Mouse (Mus musculus) midbrain, embryonic 13.5 days (tissue): ENCODE measurements around the gene 4930539E08Rik. TPM values are rescaled to one million over a fixed set of nuclear protein-coding genes. Genes with fewer than 3 reads are reported as not detected.

Experiments
- ATAC-seq: fragments of 200-750 bp; cut with Nextera tagmentation; 2 replicates; pipeline ENCODE4 v1.8.0; 2017; ENCODE audit warnings: mild to moderate bottlenecking, moderate TSS enrichment, moderate library complexity
- H3K27ac ChIP-seq: fragments of 300-500 bp; sonication (generic); 2 replicates; pipeline ENCODE4 v1.5.1; 2015; ENCODE audit warnings: inconsistent platforms, mild to moderate bottlenecking, moderate library complexity
- H3K27me3 ChIP-seq: fragments of 300-500 bp; sonication (generic); 2 replicates; pipeline ENCODE4 v1.6.1; 2015; ENCODE audit warnings: mild to moderate bottlenecking, inconsistent platforms
- H3K36me3 ChIP-seq: fragments of 300-500 bp; sonication (generic); 2 replicates; pipeline ENCODE4 v1.6.1; 2015; ENCODE audit warnings: mild to moderate bottlenecking, inconsistent platforms
- H3K4me1 ChIP-seq: fragments of 300-500 bp; sonication (generic); replicated peaks from 2 replicates; pipeline ENCODE4 v1.6.1; 2015; ENCODE audit warnings: inconsistent platforms
- H3K4me2 ChIP-seq: fragments of 300-500 bp; sonication (generic); replicated peaks from 2 replicates; pipeline ENCODE4 v1.6.1; 2015; ENCODE audit warnings: moderate library complexity, mild to moderate bottlenecking, inconsistent platforms
- H3K4me3 ChIP-seq: fragments of 300-500 bp; sonication (generic); replicated peaks from 2 replicates; pipeline ENCODE4 v1.5.1; 2015; ENCODE audit warnings: mild to moderate bottlenecking, inconsistent platforms
- H3K9ac ChIP-seq: fragments of 300-500 bp; sonication (generic); replicated peaks from 2 replicates; pipeline ENCODE4 v1.6.1; 2015; ENCODE audit warnings: mild to moderate bottlenecking, inconsistent platforms
- H3K9me3 ChIP-seq: fragments of 300-500 bp; sonication (generic); 2 replicates; pipeline ENCODE4 v1.6.1; 2016; ENCODE audit warnings: mild to moderate bottlenecking, inconsistent platforms
- WGBS: fragments of 180-500 bp; shearing (Covaris S2); methylation state at CpG from one replicate; pipeline ENCODE4 v1.1.7; 2015; 5-methylcytosine and 5-hydroxymethylcytosine counted together
- polyA plus RNA-seq: library from polyadenylated mRNA; unstranded; fragments of >200 nt; fragmentation: Nextera tagmentation; extraction: Ambion mirVana; gene quantifications from 2 replicates; pipeline ENCODE4 v1.2.1, GENCODE M21; 2015

Gene 4930539E08Rik
- polyA plus RNA-seq, 1 experiment from 2014 or later: 1.1 TPM

GRCm38 (mm10) chr17:28926866-28927635, 11.9 kb upstream of the 4930539E08Rik start:
- Histone ChIP-seq H3K36me3 (no peaks in the 10 kb centered on the region), H3K27ac (no peak overlapping the region), H3K27me3 (no peaks in the 10 kb centered on the region), H3K9ac (no peak overlapping the region), H3K4me2 (no peak overlapping the region), H3K4me1 (peaks cover 9% of the 10 kb centered on the region), H3K4me3 (no peak overlapping the region), H3K9me3 (no peaks in the 10 kb centered on the region)
- ATAC-seq: no peak
- 50% methylated on average over 15 of the region's 15 CpGs for WGBS

- peaks cover 9% of the 10 kb centered on the region for H3K4me1 ChIP-seq
- WGBS: 18% methylated on average over 13 of the region's 13 CpGs
- no peak overlapping the region for H3K4me3 ChIP-seq
- no peak overlapping the region for H3K9ac ChIP-seq
- H3K36me3 ChIP-seq: no peaks in the 10 kb centered on the region
- no peaks in the 10 kb centered on the region for H3K9me3 ChIP-seq
- no peak overlapping the region for H3K4me2 ChIP-seq
- H3K27me3 ChIP-seq: no peaks in the 10 kb centered on the region
- peak; percentile 54 for ATAC-seq
- no peak overlapping the region for H3K27ac ChIP-seq
Measured at GRCm38 (mm10) chr17:28926380-28926779, 11.3 kb upstream of the 4930539E08Rik start.

- H3K4me2 ChIP-seq: no peak overlapping the region
- no peaks in the 10 kb centered on the region for H3K36me3 ChIP-seq
- 80% methylated on average over 8 of the region's 8 CpGs for WGBS
- ATAC-seq: no peak
- H3K4me3 ChIP-seq: no peak overlapping the region
- H3K27me3 ChIP-seq: no peaks in the 10 kb centered on the region
- peaks cover under 1% of the 10 kb centered on the region for H3K4me1 ChIP-seq
- H3K27ac ChIP-seq: no peak overlapping the region
- no peaks in the 10 kb centered on the region for H3K9me3 ChIP-seq
- no peak overlapping the region for H3K9ac ChIP-seq
Measured at GRCm38 (mm10) chr17:28924957-28925595, 10.0 kb upstream of the 4930539E08Rik start.

GRCm38 (mm10) chr17:28922096-28922495, 7.0 kb upstream of the 4930539E08Rik start:
- Histone ChIP-seq H3K4me2 (no peak overlapping the region), H3K9me3 (no peaks in the 10 kb centered on the region), H3K4me3 (no peak overlapping the region), H3K4me1 (no peaks in the 10 kb centered on the region), H3K27ac (no peak overlapping the region), H3K36me3 (no peaks in the 10 kb centered on the region), H3K9ac (no peak overlapping the region), H3K27me3 (no peaks in the 10 kb centered on the region)
- ATAC-seq: no peak
- 75% methylated on average over 6 of the region's 6 CpGs for WGBS

- Histone ChIP-seq H3K4me2 (no peak overlapping the region), H3K36me3 (no peaks in the 10 kb centered on the region), H3K27me3 (no peaks in the 10 kb centered on the region), H3K4me3 (no peak overlapping the region), H3K9ac (no peak overlapping the region), H3K4me1 (no peaks in the 10 kb centered on the region), H3K27ac (no peak overlapping the region), H3K9me3 (no peaks in the 10 kb centered on the region)
- 60% methylated on average over 8 of the region's 8 CpGs for WGBS
- no peak for ATAC-seq
Measured at GRCm38 (mm10) chr17:28921086-28921485, 6.0 kb upstream of the 4930539E08Rik start.

- Histone ChIP-seq H3K27ac (no peak overlapping the region), H3K36me3 (no peaks in the 10 kb centered on the region), H3K27me3 (no peaks in the 10 kb centered on the region), H3K4me2 (no peak overlapping the region), H3K9ac (no peak overlapping the region), H3K4me1 (no peaks in the 10 kb centered on the region), H3K4me3 (no peak overlapping the region), H3K9me3 (no peaks in the 10 kb centered on the region)
- 96% methylated on average over 1 of the region's 1 CpGs for WGBS
- no peak for ATAC-seq
Measured at GRCm38 (mm10) chr17:28916520-28916919, 1.4 kb upstream of the 4930539E08Rik start.

- ATAC-seq: no peak
- WGBS: 85% methylated on average over 6 of the region's 6 CpGs
- H3K27me3 ChIP-seq: peaks cover 14% of the 10 kb centered on the region
- no peaks in the 10 kb centered on the region for H3K36me3 ChIP-seq
- no peak overlapping the region for H3K4me3 ChIP-seq
- peaks cover 7% of the 10 kb centered on the region for H3K4me1 ChIP-seq
- H3K4me2 ChIP-seq: no peak overlapping the region
- no peak overlapping the region for H3K27ac ChIP-seq
- no peak overlapping the region for H3K9ac ChIP-seq
- H3K9me3 ChIP-seq: no peaks in the 10 kb centered on the region
Measured at GRCm38 (mm10) chr17:28913940-28914339, 1.2 kb downstream of the 4930539E08Rik start.

GRCm38 (mm10) chr17:28913200-28913599, 1.9 kb downstream of the 4930539E08Rik start:
- 79% methylated on average over 5 of the region's 5 CpGs for WGBS
- no peak for ATAC-seq
- Histone ChIP-seq H3K27me3 (peaks cover 14% of the 10 kb centered on the region), H3K9ac (no peak overlapping the region), H3K36me3 (no peaks in the 10 kb centered on the region), H3K27ac (no peak overlapping the region), H3K4me3 (no peak overlapping the region), H3K9me3 (no peaks in the 10 kb centered on the region), H3K4me2 (no peak overlapping the region), H3K4me1 (peaks cover 7% of the 10 kb centered on the region)

GRCm38 (mm10) chr17:28910139-28910538, 5.0 kb downstream of the 4930539E08Rik start:
- no peak overlapping the region for H3K4me2 ChIP-seq
- H3K9ac ChIP-seq: no peak overlapping the region

GRCm38 (mm10) chr17:28909252-28909941, 5.7 kb downstream of the 4930539E08Rik start:
- Histone ChIP-seq H3K9ac (no peak overlapping the region), H3K27me3 (peaks cover 14% of the 10 kb centered on the region), H3K4me2 (peak overlapping the region; percentile 39), H3K4me1 (peaks cover 19% of the 10 kb centered on the region), H3K9me3 (no peaks in the 10 kb centered on the region), H3K36me3 (no peaks in the 10 kb centered on the region), H3K4me3 (peak overlapping the region; percentile 19; the same call in 1 of the 2 replicates), H3K27ac (no peak overlapping the region)
- WGBS: 7% methylated on average over 29 of the region's 29 CpGs
- no peak for ATAC-seq

More at GRCm38 (mm10) chr17:28910139-28910538, 5.0 kb downstream of the 4930539E08Rik start:
- no peaks in the 10 kb centered on the region for H3K9me3 ChIP-seq
- H3K4me3 ChIP-seq: no peak overlapping the region
- peaks cover 11% of the 10 kb centered on the region for H3K4me1 ChIP-seq
- ATAC-seq: no peak
- no peaks in the 10 kb centered on the region for H3K36me3 ChIP-seq
- peaks cover 14% of the 10 kb centered on the region for H3K27me3 ChIP-seq
- no peak overlapping the region for H3K27ac ChIP-seq
- 24% methylated on average over 7 of the region's 7 CpGs for WGBS

- no peak overlapping the region for H3K27ac ChIP-seq
- no peak for ATAC-seq
- WGBS: 66% methylated on average over 6 of the region's 7 CpGs
- no peaks in the 10 kb centered on the region for H3K36me3 ChIP-seq
- H3K9ac ChIP-seq: no peak overlapping the region
- H3K27me3 ChIP-seq: peaks cover 14% of the 10 kb centered on the region
- H3K9me3 ChIP-seq: no peaks in the 10 kb centered on the region
- no peak overlapping the region for H3K4me3 ChIP-seq
- no peak overlapping the region for H3K4me2 ChIP-seq
- peaks cover 22% of the 10 kb centered on the region for H3K4me1 ChIP-seq
Measured at GRCm38 (mm10) chr17:28907959-28908358, 7.2 kb downstream of the 4930539E08Rik start.

GRCm38 (mm10) chr17:28905377-28905916, 9.7 kb downstream of the 4930539E08Rik start:
- Histone ChIP-seq H3K4me3 (no peak overlapping the region), H3K4me2 (peak overlapping the region; percentile 1), H3K36me3 (no peaks in the 10 kb centered on the region), H3K9me3 (no peaks in the 10 kb centered on the region), H3K27me3 (peaks cover 14% of the 10 kb centered on the region), H3K27ac (peak overlapping the region; percentile 79), H3K4me1 (peaks cover 22% of the 10 kb centered on the region), H3K9ac (0 out of 2 replicates have a peak overlapping the region, but pooled peaks have one; percentile 20)
- ATAC-seq: peak; percentile 53
- WGBS: 57% methylated on average over 13 of the region's 13 CpGs
